In the genomic region with DNA sequence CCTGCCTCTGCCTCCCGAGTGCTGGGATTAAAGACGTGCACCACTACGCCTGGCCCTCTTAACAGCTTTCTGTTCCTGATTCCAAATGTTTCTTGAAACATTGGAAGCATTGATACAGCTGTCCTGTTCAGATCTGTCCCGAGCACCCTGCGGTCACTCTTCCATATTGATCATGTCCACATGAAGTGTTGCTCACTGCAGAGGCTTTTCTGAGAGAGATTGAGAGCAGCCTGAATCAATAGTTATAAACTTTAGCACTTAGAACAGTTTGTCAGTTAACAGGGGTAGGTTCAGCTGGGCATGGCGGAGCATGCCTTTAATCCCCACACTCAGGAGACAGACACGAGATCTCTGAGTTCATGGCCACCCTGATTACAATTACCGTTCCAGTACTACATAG, we compare ENCODE assay signal across 1 mouse cellular context.
A peak's percentile ranks its signal among the peaks of the same experiment; 100 is the strongest.
TF ChIP-seq lines count a peak whose summit lies in the region.

No protein-coding gene starts in this region.

TF ChIP-seq in MEL, 35 proteins besides CTCF, POLR2A, EP300 and RAD21 (continued from another document):
- peak; percentile 5; the same call in 1 of the 2 replicates for TF ChIP-seq ZNF384 (IDR thresholded peaks at IDR 0.05; ENCODE audit: low read depth, low read length)
